Mouse (Mus musculus): ENCODE data around the gene Serinc2. TPM values are rescaled to one million over a fixed set of nuclear protein-coding genes. Genes with fewer than 3 reads are reported as not detected.

Serinc2 gene
- polyA plus RNA-seq, 1 experiment from 2014 or later = 40.1 TPM

- no peak for DNase-seq (ENCODE audit: low spot score)
- Histone ChIP-seq H3K27me3 (ENCODE audit: low read depth, poor library complexity, severe bottlenecking) (peaks cover 33% of the 10 kb centered on the region), H3K36me3 (0 out of 2 replicates have a peak, but pooled peaks cover 4% of the 10 kb centered on the region), H3K4me3 (no peak overlapping the region), H3K4me1 (peaks cover 51% of the 10 kb centered on the region), H3K9me3 (replicated peaks) (no peaks in the 10 kb centered on the region), H3K27ac (replicated peaks) (no peak overlapping the region)
- 87% methylated on average over 8 of the region's 8 CpGs for WGBS
These were observed 8.9 kb downstream of the Serinc2 start for GRCm38 (mm10) chr4:130270089-130270488.

GRCm38 (mm10) chr4:130268736-130269135, 10.3 kb downstream of the Serinc2 start:
- no peak for DNase-seq (ENCODE audit: low spot score)
- Histone ChIP-seq H3K4me1 (peaks cover 51% of the 10 kb centered on the region), H3K9me3 (replicated peaks) (no peaks in the 10 kb centered on the region), H3K27ac (replicated peaks) (no peak overlapping the region), H3K36me3 (0 out of 2 replicates have a peak, but pooled peaks cover 5% of the 10 kb centered on the region), H3K27me3 (ENCODE audit: low read depth, poor library complexity, severe bottlenecking) (peaks cover 38% of the 10 kb centered on the region), H3K4me3 (no peak overlapping the region)
- 89% methylated on average over 10 of the region's 10 CpGs for WGBS

- H3K27me3 ChIP-seq (ENCODE audit: low read depth, poor library complexity, severe bottlenecking) = peaks cover 35% of the 10 kb centered on the region
- 81% methylated on average over 7 of the region's 7 CpGs for WGBS
These were observed 11.9 kb downstream of the Serinc2 start for GRCm38 (mm10) chr4:130267069-130267468.

GRCm38 (mm10) chr4:130266601-130267000, 12.4 kb downstream of the Serinc2 start:
- Histone ChIP-seq H3K4me3 (peak overlapping the region; percentile 9; the same call in 1 of the 2 replicates), H3K36me3 (peaks cover 26% of the 10 kb centered on the region), H3K4me1 (peaks cover 43% of the 10 kb centered on the region), H3K27me3 (ENCODE audit: low read depth, poor library complexity, severe bottlenecking) (peaks cover 35% of the 10 kb centered on the region), H3K27ac (replicated peaks) (no peak overlapping the region; the same call in 1 of the 2 replicates), H3K9me3 (replicated peaks) (no peaks in the 10 kb centered on the region)
- WGBS = 47% methylated on average over 9 of the region's 9 CpGs
- DNase-seq (ENCODE audit: low spot score) = no peak

More at GRCm38 (mm10) chr4:130267069-130267468, 11.9 kb downstream of the Serinc2 start:
- no peak for DNase-seq (ENCODE audit: low spot score)
- H3K27ac ChIP-seq (replicated peaks) = peak overlapping the region; percentile 46; the same call in 1 of the 2 replicates
- peaks cover 43% of the 10 kb centered on the region for H3K4me1 ChIP-seq
- H3K36me3 ChIP-seq = peaks cover 21% of the 10 kb centered on the region
- H3K9me3 ChIP-seq (replicated peaks) = no peaks in the 10 kb centered on the region
- H3K4me3 ChIP-seq = no peak overlapping the region

- DNase-seq (ENCODE audit: low spot score) = peak; percentile 77
- Histone ChIP-seq H3K27ac (replicated peaks) (peak overlapping the region; percentile 42), H3K4me1 (peaks cover 43% of the 10 kb centered on the region), H3K36me3 (peaks cover 34% of the 10 kb centered on the region), H3K27me3 (ENCODE audit: low read depth, poor library complexity, severe bottlenecking) (peaks cover 31% of the 10 kb centered on the region), H3K9me3 (replicated peaks) (no peaks in the 10 kb centered on the region), H3K4me3 (peak overlapping the region; percentile 34)
- 25% methylated on average over 24 of the region's 24 CpGs for WGBS
These were observed 14.2 kb downstream of the Serinc2 start for GRCm38 (mm10) chr4:130264698-130265349.

GRCm38 (mm10) chr4:130264131-130264530, 14.9 kb downstream of the Serinc2 start:
- Histone ChIP-seq H3K4me1 (peaks cover 43% of the 10 kb centered on the region), H3K27me3 (ENCODE audit: low read depth, poor library complexity, severe bottlenecking) (peaks cover 31% of the 10 kb centered on the region), H3K36me3 (peaks cover 41% of the 10 kb centered on the region), H3K4me3 (0 out of 2 replicates have a peak overlapping the region, but pooled peaks have one; percentile 34), H3K27ac (replicated peaks) (peak overlapping the region; percentile 42), H3K9me3 (replicated peaks) (no peaks in the 10 kb centered on the region)
- no peak for DNase-seq (ENCODE audit: low spot score)
- 19% methylated on average over 11 of the region's 11 CpGs for WGBS

- peaks cover 25% of the 10 kb centered on the region for H3K27me3 ChIP-seq (ENCODE audit: low read depth, poor library complexity, severe bottlenecking)
- no peaks in the 10 kb centered on the region for H3K9me3 ChIP-seq (replicated peaks)
- peaks cover 18% of the 10 kb centered on the region for H3K4me1 ChIP-seq
- peaks cover 76% of the 10 kb centered on the region for H3K36me3 ChIP-seq
- WGBS = 36% methylated on average over 5 of the region's 5 CpGs
- DNase-seq (ENCODE audit: low spot score) = no peak
- H3K27ac ChIP-seq (replicated peaks) = no peak overlapping the region
- no peak overlapping the region for H3K4me3 ChIP-seq
These were observed 18.6 kb downstream of the Serinc2 start for GRCm38 (mm10) chr4:130260406-130260805.

GRCm38 (mm10) chr4:130252441-130253157, 26.4 kb downstream of the Serinc2 start:
- 63% methylated on average over 8 of the region's 8 CpGs for WGBS
- Histone ChIP-seq H3K4me3 (no peak overlapping the region), H3K9me3 (replicated peaks) (no peaks in the 10 kb centered on the region), H3K4me1 (peaks cover 6% of the 10 kb centered on the region; the same call in 1 of the 2 replicates), H3K27me3 (ENCODE audit: low read depth, poor library complexity, severe bottlenecking) (no peaks in the 10 kb centered on the region), H3K36me3 (peaks cover 52% of the 10 kb centered on the region), H3K27ac (replicated peaks) (no peak overlapping the region)
- DNase-seq (ENCODE audit: low spot score) = no peak

- H3K36me3 ChIP-seq = peaks cover 44% of the 10 kb centered on the region
These were observed 27.2 kb downstream of the Serinc2 start for GRCm38 (mm10) chr4:130251763-130252162.

GRCm38 (mm10) chr4:130251172-130251705, 27.8 kb downstream of the Serinc2 start:
- Histone ChIP-seq H3K4me1 (peaks cover 6% of the 10 kb centered on the region; the same call in 1 of the 2 replicates), H3K27ac (replicated peaks) (no peak overlapping the region), H3K36me3 (peaks cover 38% of the 10 kb centered on the region), H3K9me3 (replicated peaks) (no peaks in the 10 kb centered on the region), H3K4me3 (no peak overlapping the region), H3K27me3 (ENCODE audit: low read depth, poor library complexity, severe bottlenecking) (no peaks in the 10 kb centered on the region)
- DNase-seq (ENCODE audit: low spot score) = no peak
- 51% methylated on average over 7 of the region's 7 CpGs for WGBS

More at GRCm38 (mm10) chr4:130251763-130252162, 27.2 kb downstream of the Serinc2 start:
- Histone ChIP-seq H3K4me3 (no peak overlapping the region), H3K27ac (replicated peaks) (no peak overlapping the region), H3K4me1 (peaks cover 6% of the 10 kb centered on the region; the same call in 1 of the 2 replicates), H3K27me3 (ENCODE audit: low read depth, poor library complexity, severe bottlenecking) (no peaks in the 10 kb centered on the region), H3K9me3 (replicated peaks) (no peaks in the 10 kb centered on the region)
- WGBS = 35% methylated on average over 3 of the region's 3 CpGs
- no peak for DNase-seq (ENCODE audit: low spot score)

GRCm38 (mm10) chr4:130248636-130249035, 30.4 kb downstream of the Serinc2 start:
- H3K36me3 ChIP-seq = peaks cover 15% of the 10 kb centered on the region
- no peak overlapping the region for H3K27ac ChIP-seq (replicated peaks)
- WGBS = 79% methylated on average over 3 of the region's 3 CpGs
- H3K4me3 ChIP-seq = no peak overlapping the region
- no peak for DNase-seq (ENCODE audit: low spot score)
- H3K4me1 ChIP-seq = peaks cover 6% of the 10 kb centered on the region; the same call in 1 of the 2 replicates
- no peaks in the 10 kb centered on the region for H3K9me3 ChIP-seq (replicated peaks)
- H3K27me3 ChIP-seq (ENCODE audit: low read depth, poor library complexity, severe bottlenecking) = no peaks in the 10 kb centered on the region

GRCm38 (mm10) chr4:130246132-130246531, 32.9 kb downstream of the Serinc2 start:
- WGBS = 4% methylated on average over 6 of the region's 6 CpGs
- Histone ChIP-seq H3K36me3 (no peaks in the 10 kb centered on the region), H3K4me1 (no peaks in the 10 kb centered on the region), H3K27ac (replicated peaks) (no peak overlapping the region), H3K9me3 (replicated peaks) (no peaks in the 10 kb centered on the region), H3K4me3 (no peak overlapping the region), H3K27me3 (ENCODE audit: low read depth, poor library complexity, severe bottlenecking) (no peaks in the 10 kb centered on the region)
- DNase-seq (ENCODE audit: low spot score) = peak; percentile 80
